Mouse (Mus musculus) spleen, adult 12 weeks (tissue): ENCODE measurements around the gene A230072I06Rik.

Experiments used
- DNase-seq: peaks from one replicate; pipeline ENCODE4 v3.0.0; 2022; ENCODE audit warnings: low spot score

Gene A230072I06Rik

DNA sequence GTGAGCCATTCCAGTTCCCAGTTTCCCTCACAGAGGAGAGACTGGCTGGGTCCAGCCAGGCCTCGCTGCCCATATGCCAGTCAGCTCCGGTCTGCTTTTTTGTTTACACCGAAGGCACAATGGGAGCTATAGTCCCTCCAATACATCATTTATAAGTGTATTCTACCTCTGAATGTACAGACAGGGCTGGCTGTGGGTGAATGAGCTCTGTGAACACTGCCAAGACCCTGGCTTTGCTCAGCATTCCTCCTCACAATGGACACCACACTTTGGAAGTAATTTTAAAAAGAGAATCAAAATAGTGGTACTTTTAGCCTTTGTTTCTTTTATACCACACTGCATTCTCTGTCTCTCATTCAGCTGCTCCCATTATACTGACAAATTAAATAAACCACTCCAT, 44.6 kb downstream of the A230072I06Rik start:
- no peak for DNase-seq

DNA sequence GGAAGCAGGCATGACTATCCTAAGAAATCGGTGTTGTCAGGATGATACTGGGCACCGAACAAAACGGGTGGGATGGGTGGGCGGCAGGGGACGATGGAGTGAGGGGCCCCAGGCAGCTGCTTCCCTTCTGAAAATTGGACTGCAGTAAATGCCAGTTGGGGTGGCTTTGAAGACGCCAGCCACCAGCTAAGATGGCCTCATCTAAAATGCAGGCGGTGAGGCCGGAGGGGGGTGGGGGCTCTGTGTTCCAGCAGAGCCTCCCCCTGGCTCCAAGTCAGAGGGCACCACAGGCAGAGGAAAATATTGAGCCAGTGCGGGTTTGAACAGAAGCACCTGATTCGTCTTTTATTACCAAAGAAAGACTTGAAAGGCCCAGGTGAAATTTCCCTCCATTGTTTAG, 45.9 kb downstream of the A230072I06Rik start:
- no peak for DNase-seq

DNA sequence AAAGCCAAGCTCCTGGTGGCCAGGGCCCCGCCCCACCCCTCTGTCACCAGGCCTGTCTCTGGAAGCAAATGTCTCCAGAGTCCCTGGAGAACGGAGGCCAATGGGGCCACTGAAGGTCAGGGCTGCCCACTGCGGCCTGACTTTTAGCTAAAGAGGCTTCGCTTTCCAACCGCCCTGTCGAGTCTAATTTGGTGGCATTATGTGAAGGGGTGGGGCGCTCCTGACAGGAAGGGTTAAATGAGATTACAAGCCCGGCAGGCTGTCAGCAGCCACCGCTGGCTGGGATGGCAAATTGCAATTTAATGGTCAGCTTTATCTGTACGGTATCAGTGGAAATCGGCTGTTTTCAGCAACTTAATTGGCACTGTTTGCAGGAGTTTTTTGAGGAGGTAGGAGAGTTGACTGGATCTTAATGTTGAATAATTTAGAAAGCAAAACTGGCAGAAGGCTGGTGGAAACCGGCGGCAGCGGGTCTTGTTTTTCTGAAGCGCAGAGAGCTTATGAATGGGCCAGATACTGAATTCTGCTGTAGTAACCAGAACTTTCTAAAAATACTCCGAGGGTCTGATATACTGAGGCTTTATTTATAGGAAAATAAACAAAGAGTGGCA, 46.5 kb downstream of the A230072I06Rik start:
- DNase-seq: no peak

DNA sequence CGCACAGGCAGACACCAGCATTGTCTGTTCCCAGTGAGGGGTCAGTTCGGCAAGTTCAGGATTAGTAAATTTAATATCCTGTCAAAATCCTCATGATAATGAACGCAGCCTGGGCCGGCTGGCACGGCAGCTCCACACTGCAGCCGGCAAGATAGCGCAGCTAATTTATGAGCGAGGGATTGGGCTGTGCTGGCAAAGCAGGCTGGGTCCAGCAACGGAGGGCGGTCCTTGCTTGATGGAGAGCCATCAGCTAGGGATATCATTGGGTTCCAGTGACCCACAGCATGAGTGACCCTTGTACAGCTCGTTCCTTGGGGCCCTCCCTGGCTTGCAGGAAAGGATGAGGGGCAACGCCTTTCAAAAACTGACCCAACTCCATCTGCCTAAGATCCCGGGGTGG, 48.6 kb downstream of the A230072I06Rik start:
- DNase-seq: no peak

DNA sequence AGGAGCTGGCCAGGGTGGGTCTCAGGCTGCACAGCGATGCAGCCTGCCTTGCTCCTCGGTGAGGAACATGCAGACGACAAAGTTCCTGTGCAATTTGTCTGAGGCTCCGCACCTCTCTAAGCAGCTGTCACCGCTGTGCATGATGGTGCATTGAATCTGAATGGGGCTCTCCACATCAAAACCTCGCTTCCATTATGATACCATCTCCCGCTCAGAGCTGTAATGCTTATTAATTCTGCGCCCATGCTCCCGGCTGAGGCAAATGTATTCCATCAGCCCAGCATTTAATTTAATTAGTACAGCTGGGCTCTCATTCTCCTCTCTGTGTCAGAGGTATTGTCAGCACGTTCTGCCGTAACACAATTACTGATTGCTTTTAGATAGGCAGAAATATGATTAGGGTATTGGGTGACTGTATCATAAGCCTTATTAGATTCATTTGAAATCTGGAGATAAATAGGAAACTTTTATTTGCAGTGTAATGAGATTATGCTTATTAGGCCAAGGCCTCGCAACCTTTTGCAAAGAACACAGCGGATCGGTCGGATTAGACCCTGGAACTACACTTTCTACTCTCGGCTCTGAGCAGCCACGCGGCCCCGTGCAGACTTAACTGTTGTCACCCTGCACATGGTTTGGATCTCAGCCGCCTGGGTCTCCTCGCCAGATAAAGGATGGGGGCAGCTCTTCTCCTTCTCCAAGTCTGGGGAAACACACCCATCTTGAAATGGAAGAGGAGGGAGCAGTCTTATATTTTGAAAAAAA, 49.3 kb downstream of the A230072I06Rik start:
- no peak for DNase-seq

DNA sequence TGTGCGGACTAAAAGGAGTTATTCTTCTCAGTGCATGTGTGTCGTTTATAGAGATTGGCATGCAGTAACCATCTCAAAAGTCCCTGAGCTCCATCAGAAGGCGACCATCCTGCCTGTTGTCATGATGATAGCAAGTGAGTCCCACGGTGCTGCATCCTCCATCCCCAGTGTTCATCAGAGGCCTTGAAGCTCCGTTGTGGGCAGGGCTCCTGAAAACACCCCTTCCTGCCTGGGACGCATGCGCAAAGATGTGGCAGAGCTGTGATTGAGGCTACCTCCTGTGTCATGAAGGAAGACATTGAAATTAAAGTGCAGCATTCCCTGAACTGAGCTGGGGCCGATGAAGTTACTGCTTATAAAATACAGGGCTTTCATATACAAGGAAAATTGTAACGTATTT, 49.9 kb downstream of the A230072I06Rik start:
- DNase-seq: no peak

DNA sequence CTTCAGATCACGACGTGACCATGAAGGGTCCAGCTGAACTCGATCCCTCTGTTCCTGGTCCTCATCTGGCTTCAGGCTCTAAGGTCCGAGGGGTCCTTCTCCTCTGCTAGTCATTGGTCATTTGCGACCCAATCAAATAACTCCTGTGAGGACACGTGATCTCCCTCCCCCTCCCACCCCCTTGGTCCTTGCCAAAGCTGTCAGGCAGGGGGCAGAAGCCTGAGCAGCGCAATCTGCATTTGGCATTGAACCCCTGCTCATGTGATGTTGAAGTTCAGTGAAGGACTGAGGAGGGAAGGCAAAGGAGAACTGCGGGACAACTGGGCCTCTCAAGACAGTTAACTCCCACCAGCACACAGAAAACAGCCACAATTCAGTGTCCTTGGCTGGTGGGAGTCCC, 51.4 kb downstream of the A230072I06Rik start:
- DNase-seq: no peak
